Mouse (Mus musculus) fibroblast of lung, adult 2 months (primary cell): Measurements from ENCODE around the gene Yipf1.

Experiments
- DNase-seq: peaks from one replicate; pipeline ENCODE4 v3.0.0-alpha.2; 2011; ENCODE audit warnings: low read depth

The Yipf1 gene

DNA sequence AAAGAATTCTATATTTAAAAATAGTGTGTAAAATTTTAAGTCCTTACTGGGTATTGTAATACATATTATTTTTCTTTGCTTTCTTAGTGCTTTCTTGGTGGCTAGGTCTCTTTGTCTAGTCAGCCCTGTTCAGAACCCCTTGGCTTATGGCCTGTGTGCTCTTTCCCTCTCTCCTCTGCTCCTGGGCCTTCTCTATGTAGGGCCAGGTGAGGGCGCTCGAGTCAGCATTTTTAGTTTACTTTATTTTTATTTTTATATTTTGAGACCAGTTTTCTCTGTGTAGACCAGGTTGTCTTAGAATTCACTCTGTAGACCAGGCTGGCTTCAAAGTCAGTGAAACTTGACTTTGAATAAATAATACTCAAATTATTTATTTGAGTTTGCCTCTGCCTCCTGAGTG, 58.1 kb downstream of the Yipf1 start:
- DNase-seq: no peak

DNA sequence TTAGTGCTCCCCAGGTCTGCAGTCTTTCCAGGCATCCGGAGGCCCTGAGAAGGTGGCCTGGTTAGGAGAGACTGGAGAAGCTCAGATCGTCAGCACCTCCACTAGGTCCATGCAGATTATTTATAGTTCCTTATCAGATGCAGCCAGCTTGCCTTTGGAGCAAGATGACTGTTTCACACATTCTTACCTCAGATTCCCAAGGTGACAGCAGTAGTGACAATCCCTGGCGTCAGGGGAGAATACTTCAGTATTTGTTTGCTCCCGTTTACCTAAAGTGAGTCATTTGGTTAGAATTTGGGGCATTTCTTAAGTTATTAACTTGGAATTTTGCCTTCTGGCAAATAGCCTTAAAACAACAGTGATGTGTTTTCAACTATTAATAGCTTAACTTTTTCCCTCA, 60.5 kb downstream of the Yipf1 start:
- DNase-seq: no peak

DNA sequence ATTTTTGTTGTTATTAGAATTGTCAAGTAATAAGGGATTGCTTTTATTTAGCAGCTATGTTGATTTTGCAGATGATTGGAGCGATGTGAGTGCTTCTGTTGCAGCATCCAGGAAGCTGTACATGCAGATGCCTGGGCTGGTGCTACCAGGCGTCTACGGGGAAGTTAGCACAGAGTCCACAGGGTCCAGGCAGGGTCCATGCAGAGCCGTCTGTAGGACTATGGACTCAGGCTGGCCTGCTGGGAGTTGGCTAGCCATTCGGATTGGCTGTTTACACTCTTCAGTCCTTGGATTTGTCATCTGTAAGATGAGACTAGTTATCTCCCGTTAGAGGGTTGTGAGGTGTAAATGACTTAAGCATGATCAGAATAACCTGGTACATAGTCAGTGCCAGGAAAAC, 64.8 kb downstream of the Yipf1 start:
- DNase-seq: no peak

DNA sequence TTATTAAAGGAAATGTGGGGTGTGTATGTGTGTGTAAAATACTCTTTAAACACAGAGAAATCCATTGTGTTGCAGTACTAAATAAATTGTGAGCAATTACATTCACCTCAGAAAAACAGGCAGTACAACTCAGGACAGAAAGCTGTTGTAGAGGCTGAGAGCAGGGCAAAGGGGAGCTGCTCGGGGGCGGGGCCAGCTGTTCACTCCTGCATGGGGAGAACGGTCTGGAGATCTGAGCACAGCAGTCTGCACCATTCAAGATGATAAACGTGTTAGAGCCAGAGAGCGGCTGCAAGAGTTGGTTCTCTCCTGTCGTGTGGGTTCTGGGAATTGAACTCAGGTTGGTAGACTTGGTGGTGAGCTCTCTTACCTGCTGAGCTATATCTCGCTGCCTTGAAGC, 66.7 kb downstream of the Yipf1 start:
- no peak for DNase-seq

DNA sequence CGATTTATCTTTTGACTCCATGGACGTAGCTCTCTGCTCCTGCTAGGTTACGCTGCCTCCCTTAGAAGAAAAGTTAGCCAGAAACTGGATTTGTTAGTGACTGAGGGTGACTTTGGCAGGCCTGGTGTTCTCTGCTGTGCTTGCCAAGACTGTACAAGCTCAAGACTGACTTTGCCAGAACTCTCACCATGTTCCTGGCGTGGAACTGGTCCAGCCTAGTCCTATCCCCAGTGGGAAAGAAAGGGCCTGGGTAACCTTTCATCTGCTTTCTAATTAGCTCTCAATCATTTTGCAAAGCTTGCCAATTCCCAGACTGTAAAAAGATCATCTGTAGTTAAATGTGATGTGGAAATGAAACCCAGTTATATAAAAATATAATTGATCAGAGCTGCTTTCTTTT, 72.9 kb downstream of the Yipf1 start:
- DNase-seq: no peak

DNA sequence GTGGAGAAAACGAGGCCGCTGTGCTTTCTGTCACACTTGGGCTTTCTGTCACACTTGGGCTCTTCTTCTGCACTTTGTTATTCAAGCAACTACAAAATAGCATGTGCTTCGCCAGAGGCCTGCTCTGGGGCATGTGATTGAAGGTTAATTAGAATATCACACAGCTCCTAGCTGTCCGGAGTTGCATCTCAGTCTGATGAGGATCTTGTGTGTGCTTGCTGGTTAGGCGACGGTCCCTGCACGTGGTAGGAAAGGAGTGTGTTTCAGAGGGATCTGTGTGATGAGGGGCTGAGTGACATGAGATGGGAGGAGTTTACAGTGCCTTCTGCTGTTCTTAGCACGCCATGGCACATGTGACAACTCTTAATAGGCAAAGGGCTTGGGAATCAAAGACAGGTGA, 73.3 kb downstream of the Yipf1 start:
- no peak for DNase-seq

DNA sequence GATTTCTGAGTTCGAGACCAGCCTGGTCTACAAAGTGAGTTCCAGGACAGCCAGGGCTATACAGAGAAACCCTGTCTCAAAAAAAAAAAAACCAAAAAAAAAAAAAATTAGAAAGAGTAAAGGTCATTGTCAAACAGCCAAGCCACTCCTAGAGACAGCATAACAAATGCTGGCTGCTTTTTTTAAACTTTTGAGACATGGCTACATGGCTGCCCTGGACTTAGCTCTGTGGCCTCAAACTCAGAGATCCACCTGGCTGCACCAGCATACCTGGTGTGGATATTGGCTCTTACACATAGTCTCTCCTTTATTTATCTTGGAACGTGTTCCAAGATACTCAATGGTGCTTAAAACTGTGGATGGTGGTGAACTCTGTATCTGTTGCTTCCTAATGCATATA, 74.1 kb downstream of the Yipf1 start:
- no peak for DNase-seq

DNA sequence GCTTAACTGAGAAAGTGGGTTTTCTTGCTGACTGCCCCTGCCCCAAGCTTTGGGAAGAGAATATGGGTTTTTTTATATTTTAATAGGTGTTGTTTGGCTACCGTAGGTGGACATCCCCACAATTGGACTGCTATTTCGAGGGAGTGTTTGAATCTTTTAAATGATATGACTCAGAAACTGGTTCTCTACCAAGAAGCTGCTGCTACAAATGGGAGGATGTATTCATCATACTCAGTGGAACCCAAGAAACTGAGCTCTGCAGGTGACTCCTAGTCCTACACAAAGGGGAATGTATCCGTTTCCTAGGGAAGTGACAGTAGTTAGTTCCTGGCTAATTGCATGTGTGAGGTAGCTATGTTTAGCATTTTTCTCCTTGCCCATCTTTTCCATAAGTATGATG, 75.2 kb downstream of the Yipf1 start:
- DNase-seq: no peak

DNA sequence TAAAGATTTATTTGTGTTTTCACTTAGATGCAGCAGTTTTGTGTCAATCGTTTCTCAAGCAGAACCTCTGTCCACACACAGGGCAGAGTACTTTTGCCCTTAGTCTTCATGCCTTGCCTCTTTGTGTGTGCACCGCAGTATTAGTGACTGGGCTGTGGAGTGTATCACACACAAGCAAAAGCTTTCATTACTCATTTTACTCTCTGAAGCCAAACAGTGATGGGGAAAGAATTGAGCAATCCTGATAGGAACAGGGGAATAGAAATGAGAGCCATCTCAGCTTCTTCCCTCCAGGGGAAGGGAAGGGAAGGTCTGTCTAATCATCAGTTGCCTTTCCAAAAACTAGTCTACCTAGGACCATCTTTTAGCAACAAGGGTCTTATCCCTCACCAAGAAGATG, 79.6 kb downstream of the Yipf1 start:
- DNase-seq: no peak
